Mouse (Mus musculus): ENCODE data around the gene Tbc1d9b. TPM values are rescaled to one million over a fixed set of nuclear protein-coding genes. Genes with fewer than 3 reads are reported as not detected.

Tbc1d9b gene
- total RNA-seq, 1 experiment = 18.0 TPM

DNA sequence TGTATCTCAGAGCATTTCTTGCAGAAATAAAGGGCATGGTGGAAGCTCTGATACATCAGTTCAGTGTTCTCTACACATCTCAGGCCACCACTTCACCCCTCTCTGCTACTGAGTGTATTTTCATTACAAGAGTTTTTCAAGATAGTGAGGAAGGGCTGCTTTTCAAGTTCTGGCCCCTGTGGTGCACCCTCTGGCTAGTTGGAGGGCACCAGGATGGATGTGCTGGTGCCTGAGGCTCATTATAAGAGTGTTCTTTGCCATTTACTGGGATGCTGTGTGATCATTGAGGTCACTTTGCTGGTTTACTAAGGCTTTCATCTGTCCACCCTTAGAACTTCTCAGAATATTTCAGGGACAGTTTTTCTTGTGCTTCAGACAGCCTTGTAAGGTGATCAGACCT, 39.5 kb upstream of the Tbc1d9b start:
- TF ChIP-seq MAFK (IDR thresholded peaks at IDR 0.05; ENCODE audit: insufficient read depth, low read depth, low read length) = no peak
- TF ChIP-seq CHD2 (IDR thresholded peaks at IDR 0.05; ENCODE audit: low read depth, low read length) = no peak
- TF ChIP-seq ZNF384 (IDR thresholded peaks at IDR 0.05; ENCODE audit: low read depth, low read length) = no peak
- TF ChIP-seq ZC3H11A (IDR thresholded peaks at IDR 0.05; ENCODE audit: borderline replicate concordance, low read depth, low read length) = no peak
- TF ChIP-seq HCFC1 (IDR thresholded peaks at IDR 0.05; ENCODE audit: borderline replicate concordance, insufficient read depth, low read length) = no peak
- H3K36me3 ChIP-seq (ENCODE audit: control insufficient read depth, insufficient read depth, low read length, poor library complexity, severe bottlenecking) = peaks cover 1% of the 10 kb centered on the region; the same call in 1 of the 2 replicates
- DNase-seq (ENCODE audit: low read depth, low spot score) = no peak
- H3K4me1 ChIP-seq (ENCODE audit: control insufficient read depth in 2 of 2, insufficient read depth in 2 of 2, low read length in 2 of 2, poor library complexity in 1 of 2) = peaks cover 0 to 5% of the 10 kb centered on the region in 2 experiments; a peak in 2 of 4 replicates
- H3K27ac ChIP-seq (ENCODE audit: insufficient read depth, low read depth, low read length, poor library complexity, severe bottlenecking) = no peak overlapping the region
- in situ Hi-C loops (cut with MboI; ENCODE audit: low sequenced_read_pairs in 2 of 2, unreplicated experiment in 2 of 2) = no loop called here
- no peak overlapping the region for H3K9ac ChIP-seq (ENCODE audit: insufficient read depth, low read depth, low read length, poor library complexity, severe bottlenecking)
- H3K4me3 ChIP-seq (ENCODE audit: insufficient read depth in 1 of 2, low read depth in 1 of 2, low read length in 2 of 2, poor library complexity in 1 of 2, severe bottlenecking in 1 of 2) = no peak overlapping the region
- H3K9me3 ChIP-seq (ENCODE audit: control insufficient read depth, insufficient read depth, low read depth, low read length) = no peaks in the 10 kb centered on the region

DNA sequence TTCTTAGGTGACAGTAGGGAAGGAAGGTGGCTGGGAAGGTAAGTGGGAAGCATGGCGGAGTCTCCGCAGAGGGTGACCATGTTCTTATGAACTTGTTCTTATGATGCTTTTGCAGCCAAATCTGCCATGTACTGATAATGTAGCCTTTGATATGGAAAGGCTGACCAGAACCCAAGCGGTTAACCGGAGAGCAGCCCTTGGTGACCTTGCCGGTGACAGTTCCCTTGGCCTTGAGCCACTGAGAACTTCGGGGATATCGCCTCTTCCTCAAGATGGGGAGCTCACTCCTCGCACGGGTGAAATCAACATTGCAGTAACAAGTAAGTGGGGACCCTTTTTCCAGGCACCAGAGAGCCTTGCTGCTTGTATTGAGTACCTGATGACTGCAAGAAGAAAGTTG, 35.5 kb upstream of the Tbc1d9b start:
- Histone ChIP-seq H3K4me1 (ENCODE audit: control insufficient read depth in 2 of 2, insufficient read depth in 2 of 2, low read length in 2 of 2, poor library complexity in 1 of 2) (peaks cover 0 to 2% of the 10 kb centered on the region in 2 experiments; a peak in 1 of 4 replicates), H3K9me3 (ENCODE audit: control insufficient read depth, insufficient read depth, low read depth, low read length) (no peaks in the 10 kb centered on the region), H3K4me3 (ENCODE audit: insufficient read depth in 1 of 2, low read depth in 1 of 2, low read length in 2 of 2, poor library complexity in 1 of 2, severe bottlenecking in 1 of 2) (no peak overlapping the region), H3K27ac (ENCODE audit: insufficient read depth, low read depth, low read length, poor library complexity, severe bottlenecking) (no peak overlapping the region), H3K36me3 (ENCODE audit: control insufficient read depth, insufficient read depth, low read length, poor library complexity, severe bottlenecking) (no peaks in the 10 kb centered on the region; the same call in 1 of the 2 replicates), H3K9ac (ENCODE audit: insufficient read depth, low read depth, low read length, poor library complexity, severe bottlenecking) (no peak overlapping the region)
- DNase-seq (ENCODE audit: low read depth, low spot score) = no peak
- in situ Hi-C loops (cut with MboI; ENCODE audit: low sequenced_read_pairs in 2 of 2, unreplicated experiment in 2 of 2) = no loop called here
- TF ChIP-seq CHD2 (IDR thresholded peaks at IDR 0.05; ENCODE audit: low read depth, low read length) (no peak), MAFK (IDR thresholded peaks at IDR 0.05; ENCODE audit: insufficient read depth, low read depth, low read length) (no peak), HCFC1 (IDR thresholded peaks at IDR 0.05; ENCODE audit: borderline replicate concordance, insufficient read depth, low read length) (no peak), ZC3H11A (IDR thresholded peaks at IDR 0.05; ENCODE audit: borderline replicate concordance, low read depth, low read length) (no peak), ZNF384 (IDR thresholded peaks at IDR 0.05; ENCODE audit: low read depth, low read length) (no peak)

DNA sequence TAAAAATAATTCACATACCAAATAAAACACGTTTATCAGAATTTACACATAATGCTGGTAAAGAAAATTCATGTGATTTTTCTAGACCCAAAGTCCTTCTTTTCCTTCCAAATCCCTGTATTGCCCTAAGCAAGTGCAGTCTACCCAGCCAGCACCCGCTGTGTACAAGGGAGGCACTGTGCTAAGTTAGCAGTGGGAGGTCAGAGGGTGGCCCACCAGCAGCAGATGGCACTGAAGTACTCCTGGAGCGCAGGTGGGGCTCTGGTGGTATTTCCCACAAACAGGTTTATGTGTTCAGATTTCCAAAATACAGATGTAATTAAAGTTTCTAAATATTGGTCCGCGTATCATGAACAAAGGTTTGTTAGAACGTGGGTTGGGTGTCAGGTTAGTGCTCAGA, 34.1 kb upstream of the Tbc1d9b start:
- H3K4me3 ChIP-seq (ENCODE audit: insufficient read depth in 1 of 2, low read depth in 1 of 2, low read length in 2 of 2, poor library complexity in 1 of 2, severe bottlenecking in 1 of 2) = no peak overlapping the region

DNA sequence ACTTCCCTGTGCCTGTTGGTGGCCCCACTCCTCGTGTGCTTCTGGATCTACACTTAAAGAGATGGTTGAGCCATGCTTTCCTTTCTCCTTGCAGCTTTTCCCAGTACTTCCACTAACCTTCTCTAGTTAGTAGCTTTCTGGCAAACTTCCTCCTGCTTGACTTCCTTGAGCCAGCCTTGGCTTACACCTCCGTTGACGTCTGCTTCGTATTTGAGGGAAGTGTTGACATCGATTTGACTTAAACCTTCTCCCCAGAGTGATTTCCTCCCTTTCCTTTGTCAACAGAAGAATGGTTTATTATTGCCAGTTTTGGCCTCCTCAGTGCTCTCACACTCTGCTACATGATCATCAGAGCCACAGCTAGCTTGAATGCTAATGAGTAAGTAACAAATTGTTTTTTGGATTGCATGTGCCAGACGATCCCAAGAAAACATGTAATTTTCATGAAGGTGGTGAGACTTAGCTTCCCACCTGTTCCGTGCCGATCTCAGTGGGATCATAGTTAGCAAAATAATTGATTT, 32.2 kb upstream of the Tbc1d9b start:
- Histone ChIP-seq H3K9me3 (ENCODE audit: control insufficient read depth, insufficient read depth, low read depth, low read length) (no peaks in the 10 kb centered on the region), H3K9ac (ENCODE audit: insufficient read depth, low read depth, low read length, poor library complexity, severe bottlenecking) (no peak overlapping the region), H3K4me3 (ENCODE audit: insufficient read depth in 1 of 2, low read depth in 1 of 2, low read length in 2 of 2, poor library complexity in 1 of 2, severe bottlenecking in 1 of 2) (no peak overlapping the region), H3K36me3 (ENCODE audit: control insufficient read depth, insufficient read depth, low read length, poor library complexity, severe bottlenecking) (no peaks in the 10 kb centered on the region; the same call in 1 of the 2 replicates), H3K27ac (ENCODE audit: insufficient read depth, low read depth, low read length, poor library complexity, severe bottlenecking) (no peak overlapping the region), H3K4me1 (ENCODE audit: control insufficient read depth in 2 of 2, insufficient read depth in 2 of 2, low read length in 2 of 2, poor library complexity in 1 of 2) (no peaks in the 10 kb centered on the region)
- TF ChIP-seq MAFK (IDR thresholded peaks at IDR 0.05; ENCODE audit: insufficient read depth, low read depth, low read length) (no peak), ZNF384 (IDR thresholded peaks at IDR 0.05; ENCODE audit: low read depth, low read length) (no peak), CHD2 (IDR thresholded peaks at IDR 0.05; ENCODE audit: low read depth, low read length) (no peak), HCFC1 (IDR thresholded peaks at IDR 0.05; ENCODE audit: borderline replicate concordance, insufficient read depth, low read length) (no peak), ZC3H11A (IDR thresholded peaks at IDR 0.05; ENCODE audit: borderline replicate concordance, low read depth, low read length) (no peak)
- in situ Hi-C loops (cut with MboI; ENCODE audit: low sequenced_read_pairs in 2 of 2, unreplicated experiment in 2 of 2) = no loop called here
- DNase-seq (ENCODE audit: low read depth, low spot score) = no peak

More for the DNA sequence above, 34.1 kb upstream of the Tbc1d9b start:
- Histone ChIP-seq H3K36me3 (ENCODE audit: control insufficient read depth, insufficient read depth, low read length, poor library complexity, severe bottlenecking) (no peaks in the 10 kb centered on the region; the same call in 1 of the 2 replicates), H3K9ac (ENCODE audit: insufficient read depth, low read depth, low read length, poor library complexity, severe bottlenecking) (no peak overlapping the region), H3K27ac (ENCODE audit: insufficient read depth, low read depth, low read length, poor library complexity, severe bottlenecking) (no peak overlapping the region), H3K4me1 (ENCODE audit: control insufficient read depth in 2 of 2, insufficient read depth in 2 of 2, low read length in 2 of 2, poor library complexity in 1 of 2) (no peaks in the 10 kb centered on the region), H3K9me3 (ENCODE audit: control insufficient read depth, insufficient read depth, low read depth, low read length) (no peaks in the 10 kb centered on the region)
- in situ Hi-C loops (cut with MboI; ENCODE audit: low sequenced_read_pairs in 2 of 2, unreplicated experiment in 2 of 2) = no loop called here
- TF ChIP-seq ZNF384 (IDR thresholded peaks at IDR 0.05; ENCODE audit: low read depth, low read length) = no peak
- TF ChIP-seq HCFC1 (IDR thresholded peaks at IDR 0.05; ENCODE audit: borderline replicate concordance, insufficient read depth, low read length) = no peak
- no peak for TF ChIP-seq MAFK (IDR thresholded peaks at IDR 0.05; ENCODE audit: insufficient read depth, low read depth, low read length)
- no peak for TF ChIP-seq ZC3H11A (IDR thresholded peaks at IDR 0.05; ENCODE audit: borderline replicate concordance, low read depth, low read length)
- no peak for TF ChIP-seq CHD2 (IDR thresholded peaks at IDR 0.05; ENCODE audit: low read depth, low read length)
- DNase-seq (ENCODE audit: low read depth, low spot score) = no peak

All from ES-E14 (cell line).